Mouse (Mus musculus) ES-E14 (cell line): Measurements from ENCODE around the gene Ecsit. TPM values are rescaled to one million over a fixed set of nuclear protein-coding genes. Genes with fewer than 3 reads are reported as not detected.

Experiments used
- DNase-seq: peaks from one replicate; pipeline ENCODE4 v3.0.0-alpha.2; 2013; ENCODE audit warnings: low read depth, low spot score
- H3K27ac ChIP-seq: 2 replicates; pipeline ENCODE4 v1.5.1; 2012; ENCODE audit warnings: low read depth, mild to moderate bottlenecking, low read length, moderate library complexity, mixed read lengths; ENCODE audit not compliant: poor library complexity, insufficient read depth, severe bottlenecking
- H3K36me3 ChIP-seq: 2 replicates; pipeline ENCODE4 v1.6.1; 2012; ENCODE audit warnings: mild to moderate bottlenecking, low read length, moderate library complexity, mixed read lengths; ENCODE audit not compliant: control insufficient read depth, poor library complexity, insufficient read depth, severe bottlenecking
- H3K4me1 ChIP-seq, 2 experiments: fragments of 150-350 bp in 1 of 2; sonication (generic) in 1 of 2; 2 replicates each; pipeline ENCODE4 v1.6.1; 2012; ENCODE audit warnings: low read length in 2 of 2, mild to moderate bottlenecking in 1 of 2, mixed read lengths in 1 of 2; ENCODE audit not compliant: control insufficient read depth in 2 of 2, insufficient read depth in 2 of 2, poor library complexity in 1 of 2
- H3K4me3 ChIP-seq, 2 experiments: fragments of 150-350 bp in 1 of 2; sonication (generic) in 1 of 2; 2 replicates each; pipeline ENCODE4 v1.5.1; 2012; ENCODE audit warnings: low read length in 2 of 2, low read depth in 1 of 2, mild to moderate bottlenecking in 1 of 2, mixed read lengths in 1 of 2; ENCODE audit not compliant: insufficient read depth in 1 of 2, poor library complexity in 1 of 2, severe bottlenecking in 1 of 2
- H3K9ac ChIP-seq: 2 replicates; pipeline ENCODE4 v1.6.1; 2012; ENCODE audit warnings: low read depth, mild to moderate bottlenecking, low read length, mixed read lengths; ENCODE audit not compliant: poor library complexity, insufficient read depth, severe bottlenecking
- H3K9me3 ChIP-seq: fragments of 150-350 bp; sonication (generic); 2 replicates; pipeline ENCODE4 v1.6.1; 2012; ENCODE audit warnings: low read depth, mild to moderate bottlenecking, low read length; ENCODE audit not compliant: control insufficient read depth, insufficient read depth
- CHD2 ChIP-seq: IDR thresholded peaks from 2 replicates; pipeline ENCODE4 v1.6.1; 2014; ENCODE audit warnings: mild to moderate bottlenecking, low read depth, low read length, inconsistent platforms
- HCFC1 ChIP-seq: IDR thresholded peaks from 2 replicates; pipeline ENCODE4 v1.6.1; 2012; ENCODE audit warnings: low read length, inconsistent platforms, borderline replicate concordance; ENCODE audit not compliant: insufficient read depth
- MAFK ChIP-seq: IDR thresholded peaks from 2 replicates; pipeline ENCODE4 v1.6.1; 2014; ENCODE audit warnings: mild to moderate bottlenecking, low read depth, low read length, inconsistent platforms; ENCODE audit not compliant: insufficient read depth
- ZC3H11A ChIP-seq: IDR thresholded peaks from 2 replicates; pipeline ENCODE4 v1.6.1; 2012; ENCODE audit warnings: low read depth, mild to moderate bottlenecking, inconsistent platforms, low read length, borderline replicate concordance
- ZNF384 ChIP-seq: IDR thresholded peaks from 2 replicates; pipeline ENCODE4 v1.6.1; 2012; ENCODE audit warnings: low read depth, low read length, inconsistent platforms
- in situ Hi-C, 2 experiments: fragments of 600-800 bp; cut with MboI; formaldehyde crosslinking; loops; one replicate each; pipeline ENCODE4 v1.15.1; 2025; ENCODE audit warnings: low sequenced_read_pairs in 2 of 2, inconsistent platforms in 1 of 2; ENCODE audit not compliant: unreplicated experiment in 2 of 2
- total RNA-seq: library from RNA; depleted of rRNA; stranded (reverse); fragments of 300-350 nt; gene quantifications from 2 replicates; pipeline ENCODE4 v1.2.3, GENCODE M21; 2012

Gene Ecsit
- total RNA-seq, 1 experiment, result 37.5 TPM

DNA sequence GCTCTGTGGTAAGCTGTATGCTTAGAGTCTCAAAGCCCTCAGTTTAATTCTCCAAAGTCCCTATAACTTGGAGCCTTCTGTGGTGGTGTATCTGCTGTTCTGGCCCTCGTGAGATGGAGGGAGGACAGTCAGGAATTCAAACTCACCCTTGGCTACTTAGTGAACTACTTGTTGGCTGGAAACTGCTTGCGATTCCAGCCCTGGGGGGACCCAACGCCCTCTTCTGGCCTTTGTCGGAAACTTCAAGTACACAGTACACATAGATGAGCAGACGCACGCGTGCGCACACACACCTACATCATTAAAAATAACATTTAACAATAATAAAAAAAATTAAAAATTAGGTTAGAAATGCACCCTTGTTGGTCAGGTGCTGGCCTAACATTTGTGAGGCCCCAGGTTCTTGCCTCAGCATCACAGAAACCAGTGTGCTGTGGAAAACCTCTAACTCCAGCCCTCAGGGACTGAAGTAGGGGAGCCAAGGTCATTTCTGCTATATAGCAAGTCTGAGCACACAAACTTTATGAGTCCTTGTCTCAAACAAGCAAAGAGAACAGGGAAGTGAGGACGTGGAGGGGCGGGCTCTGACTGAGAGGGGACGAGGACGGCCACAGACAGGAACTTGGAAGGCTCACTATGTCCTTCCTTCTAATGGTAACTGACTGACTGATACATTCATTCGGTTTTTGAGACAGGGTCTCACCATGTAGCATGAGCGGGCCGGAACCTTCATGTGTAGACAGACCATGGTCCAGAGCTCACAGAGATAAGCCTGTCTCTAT, 40.2 kb upstream of the Ecsit start:
- Histone ChIP-seq H3K4me3 (no peak overlapping the region), H3K9ac (no peak overlapping the region), H3K36me3 (no peaks in the 10 kb centered on the region), H3K9me3 (no peaks in the 10 kb centered on the region), H3K27ac (no peak overlapping the region), H3K4me1 (peaks cover 3 to 8% of the 10 kb centered on the region in 2 experiments; a peak in 3 of 4 replicates)
- in situ Hi-C loops, result no loop called here
- no peak for DNase-seq
- no peak for TF ChIP-seq MAFK
- TF ChIP-seq HCFC1, result no peak
- TF ChIP-seq ZC3H11A, result no peak
- TF ChIP-seq CHD2, result no peak
- TF ChIP-seq ZNF384, result no peak

DNA sequence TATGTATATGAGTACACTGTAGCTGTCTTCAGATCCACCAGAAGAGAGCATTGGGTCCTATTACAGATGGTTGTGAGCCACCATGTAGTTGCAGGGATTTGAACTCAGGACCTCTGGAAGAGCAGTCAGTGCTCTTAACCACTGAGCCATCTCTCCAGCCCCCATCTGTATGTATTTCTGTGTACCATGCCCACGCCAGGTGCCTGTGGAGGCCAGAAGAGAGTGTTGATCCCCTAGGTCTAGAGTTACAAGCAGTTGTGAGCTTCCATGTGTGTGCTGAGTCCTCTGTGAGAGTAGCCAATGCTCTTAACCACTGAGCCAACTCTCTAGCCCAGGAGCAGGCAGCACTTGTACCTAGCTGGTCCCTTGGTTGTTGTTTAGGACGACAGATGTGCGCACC, 38.9 kb upstream of the Ecsit start:
- Histone ChIP-seq H3K4me1 (peaks cover 3 to 8% of the 10 kb centered on the region in 2 experiments; a peak in 3 of 4 replicates), H3K27ac (no peak overlapping the region), H3K36me3 (no peaks in the 10 kb centered on the region), H3K4me3 (no peak overlapping the region), H3K9ac (no peak overlapping the region), H3K9me3 (no peaks in the 10 kb centered on the region)
- no peak for TF ChIP-seq CHD2
- no peak for DNase-seq
- in situ Hi-C loops, result no loop called here

DNA sequence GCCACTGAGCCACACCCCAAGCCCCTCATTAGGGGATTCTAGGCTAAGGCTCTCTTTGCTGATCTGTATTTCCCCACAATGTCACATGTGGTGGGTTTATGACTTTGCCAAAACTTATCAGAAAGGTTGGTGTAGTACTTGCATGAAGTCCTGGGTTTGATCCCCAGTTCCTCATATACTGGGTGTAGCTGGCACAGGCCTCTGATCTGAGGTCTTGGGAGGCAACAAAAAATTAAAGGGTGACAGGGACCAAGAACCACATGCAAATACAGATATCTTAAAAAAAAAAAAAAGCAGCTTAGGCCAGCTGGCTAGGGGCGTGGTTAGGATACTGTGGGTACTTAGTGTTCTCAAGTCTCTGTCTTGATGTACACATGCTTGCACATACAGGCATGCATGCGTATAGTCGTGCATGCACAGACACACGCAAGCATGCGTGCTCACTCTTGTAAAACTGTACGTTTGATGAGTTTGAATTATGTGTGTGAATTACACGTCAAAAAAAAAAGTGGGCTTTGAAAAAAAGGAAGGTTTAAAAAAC, 37.9 kb upstream of the Ecsit start:
- H3K9me3 ChIP-seq, result no peaks in the 10 kb centered on the region
- no peaks in the 10 kb centered on the region for H3K36me3 ChIP-seq
- no peak overlapping the region for H3K9ac ChIP-seq
- TF ChIP-seq CHD2 (no peak), HCFC1 (no peak), MAFK (no peak), ZC3H11A (no peak), ZNF384 (no peak)
- peaks cover 3 to 8% of the 10 kb centered on the region in 2 experiments; a peak in 3 of 4 replicates for H3K4me1 ChIP-seq
- no peak for DNase-seq
- no peak overlapping the region for H3K4me3 ChIP-seq
- in situ Hi-C loops, result no loop called here
- no peak overlapping the region for H3K27ac ChIP-seq

DNA sequence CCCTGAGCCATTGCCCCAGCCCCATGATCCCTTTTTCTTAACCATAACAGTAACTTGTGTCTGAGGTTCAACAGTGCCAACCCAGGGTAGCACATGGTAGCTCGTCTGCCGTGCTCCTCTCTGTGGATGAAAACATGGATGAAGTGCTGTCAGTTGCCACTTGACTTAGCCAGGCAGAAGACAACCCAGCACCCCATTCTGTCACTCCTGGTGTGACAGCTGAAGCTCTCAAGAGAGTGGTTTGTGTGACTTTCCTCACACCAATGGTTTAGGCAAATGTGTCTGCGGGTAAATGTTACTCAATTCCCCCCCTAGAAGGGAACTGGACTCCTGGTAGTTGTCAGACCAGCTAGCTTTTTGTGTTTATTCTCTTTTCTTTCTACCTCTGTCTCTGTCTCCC, 36.8 kb upstream of the Ecsit start:
- Histone ChIP-seq H3K4me1 (peaks cover 3 to 8% of the 10 kb centered on the region in 2 experiments; a peak in 2 of 4 replicates), H3K9me3 (no peaks in the 10 kb centered on the region), H3K27ac (no peak overlapping the region), H3K36me3 (no peaks in the 10 kb centered on the region), H3K4me3 (no peak overlapping the region), H3K9ac (no peak overlapping the region)
- in situ Hi-C loops, result no loop called here
- no peak for DNase-seq
- no peak for TF ChIP-seq CHD2

DNA sequence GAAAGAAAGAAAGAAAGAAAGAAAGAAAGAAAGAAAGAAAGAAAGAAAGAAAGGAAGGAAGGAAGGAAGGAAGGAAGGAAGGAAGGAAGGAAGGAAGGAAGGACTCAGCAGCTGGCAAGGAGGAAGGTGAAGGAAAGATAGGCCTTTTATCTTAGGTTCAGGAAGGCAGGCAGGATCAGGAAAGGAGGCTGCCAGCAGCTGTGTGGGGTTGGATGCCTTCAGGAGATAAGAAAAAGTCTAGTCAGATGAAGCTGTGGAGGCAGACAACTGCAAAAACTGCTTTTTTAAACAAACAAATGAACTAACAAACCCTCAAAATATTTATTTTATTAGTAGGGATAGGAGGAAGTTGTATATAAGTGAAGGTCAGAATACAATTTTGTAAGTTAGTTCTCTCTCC, 36.3 kb upstream of the Ecsit start:
- Histone ChIP-seq H3K4me3 (no peak overlapping the region), H3K4me1 (peaks cover 3 to 5% of the 10 kb centered on the region in 2 experiments; a peak in 2 of 4 replicates), H3K36me3 (no peaks in the 10 kb centered on the region), H3K9ac (no peak overlapping the region), H3K9me3 (no peaks in the 10 kb centered on the region), H3K27ac (no peak overlapping the region)
- no peak for TF ChIP-seq ZC3H11A
- no peak for TF ChIP-seq MAFK
- TF ChIP-seq HCFC1, result no peak
- no peak for TF ChIP-seq CHD2
- TF ChIP-seq ZNF384, result no peak
- in situ Hi-C loops, result no loop called here
- no peak for DNase-seq
